Mouse (Mus musculus): ENCODE measurements at regions not wholly inside any gene's neighbourhood (a gene's known extent, or its start where the extent isn't known, plus 50 kb on each side); places are given as distances from the start of the nearest gene placed in this dataset.
A peak's percentile ranks its signal among the peaks of the same experiment; 100 is the strongest.

DNA sequence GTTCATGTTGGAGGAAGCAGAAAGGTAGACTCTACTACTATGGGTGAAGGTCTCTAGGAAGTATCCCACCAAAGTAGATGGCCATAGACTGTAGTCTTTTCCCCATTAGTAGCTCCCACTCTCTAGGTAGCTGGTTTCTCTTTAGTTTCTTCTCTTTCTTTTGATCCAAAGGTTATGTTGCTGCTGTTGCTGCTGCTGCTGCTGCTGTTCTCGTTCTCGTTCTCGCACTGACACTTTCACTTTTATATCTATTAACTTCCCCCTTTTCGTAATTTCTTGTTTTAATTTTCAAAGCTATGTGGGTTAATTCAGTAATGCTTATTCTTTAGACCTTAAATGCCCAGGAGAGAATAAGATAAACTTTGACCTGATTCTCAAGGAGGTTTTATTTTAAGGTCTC lies 58.3 kb downstream of the Tmem100 start:
- DNase-seq, result no peak

GRCm38 (mm10) chr11:90094052-90094451 lies 63.9 kb downstream of the Tmem100 start:
- peak; percentile 62 for DNase-seq

DNA sequence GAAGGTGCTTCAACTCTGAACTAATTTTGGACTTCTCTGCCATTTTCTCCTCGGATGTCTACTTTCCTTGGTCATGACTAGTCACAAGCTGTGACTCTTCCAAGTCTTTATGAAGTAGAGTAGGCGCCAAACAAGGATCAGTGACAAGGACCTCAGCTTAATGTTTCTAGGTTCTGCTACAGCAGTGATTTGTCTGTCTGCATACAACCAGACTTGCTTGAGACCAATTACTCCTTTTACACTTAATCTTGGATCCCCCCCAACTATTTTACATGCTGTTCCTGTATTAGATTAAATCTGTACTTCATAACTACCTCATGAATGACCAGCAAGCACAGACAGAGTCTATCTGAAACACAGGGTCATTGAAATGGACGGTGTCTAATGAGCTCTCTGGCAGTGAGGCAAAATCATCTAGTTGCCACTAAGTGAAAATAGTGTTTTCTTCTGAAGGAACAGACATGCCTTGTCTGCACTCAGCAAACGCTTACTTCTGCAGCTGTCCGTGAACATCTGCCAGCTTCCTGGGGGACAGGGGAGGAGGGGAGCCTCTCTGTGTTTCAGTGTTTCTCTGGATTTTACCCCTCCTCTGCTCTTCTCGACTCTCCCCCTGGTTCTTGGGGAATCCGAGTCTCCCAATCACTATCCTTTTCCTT lies 64.7 kb downstream of the Tmem100 start:
- DNase-seq, result peak; percentile 84

DNA sequence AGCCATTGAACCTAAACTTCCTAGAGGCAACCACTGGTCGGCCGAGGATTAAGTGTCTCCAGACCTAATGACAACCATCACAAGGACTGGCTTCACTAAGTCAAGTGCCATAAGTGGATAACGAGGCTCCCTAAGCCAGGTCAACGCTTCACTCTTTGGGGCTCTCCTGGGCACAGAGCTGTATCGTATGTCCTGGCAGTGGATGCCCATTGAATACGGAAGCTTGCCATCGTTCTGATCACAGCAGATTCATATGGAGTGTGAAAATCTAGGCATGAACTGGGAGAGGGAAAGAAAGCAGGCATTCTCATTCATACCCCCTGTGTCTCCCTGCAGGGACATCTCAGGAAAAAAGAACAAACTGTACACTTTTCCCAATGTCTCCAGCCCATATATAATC lies 68.3 kb downstream of the Tmem100 start:
- peak; percentile 83 for DNase-seq

- peak; percentile 82 for DNase-seq
Measured at GRCm38 (mm10) chr11:90099178-90099577, 69.0 kb downstream of the Tmem100 start.

DNA sequence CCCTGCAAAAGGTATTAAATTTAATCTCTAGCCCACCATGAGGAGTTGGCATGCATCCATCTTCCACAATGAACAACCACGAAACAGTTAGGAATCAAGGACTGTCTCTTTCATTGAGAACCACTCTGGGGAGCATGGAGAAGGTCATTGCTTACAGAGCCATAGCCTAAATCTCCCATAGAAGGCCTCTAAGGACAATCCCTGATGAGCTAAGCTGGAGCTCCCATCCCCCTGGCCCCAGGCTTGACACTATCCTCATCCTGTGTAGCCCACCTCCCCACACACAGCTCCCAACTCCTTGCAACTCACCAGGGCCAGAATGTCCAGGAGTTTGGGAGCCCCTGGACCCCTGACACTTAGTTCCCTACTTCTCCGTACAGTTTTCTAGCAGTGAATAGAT lies 70.0 kb downstream of the Tmem100 start:
- peak; percentile 86 for DNase-seq

DNA sequence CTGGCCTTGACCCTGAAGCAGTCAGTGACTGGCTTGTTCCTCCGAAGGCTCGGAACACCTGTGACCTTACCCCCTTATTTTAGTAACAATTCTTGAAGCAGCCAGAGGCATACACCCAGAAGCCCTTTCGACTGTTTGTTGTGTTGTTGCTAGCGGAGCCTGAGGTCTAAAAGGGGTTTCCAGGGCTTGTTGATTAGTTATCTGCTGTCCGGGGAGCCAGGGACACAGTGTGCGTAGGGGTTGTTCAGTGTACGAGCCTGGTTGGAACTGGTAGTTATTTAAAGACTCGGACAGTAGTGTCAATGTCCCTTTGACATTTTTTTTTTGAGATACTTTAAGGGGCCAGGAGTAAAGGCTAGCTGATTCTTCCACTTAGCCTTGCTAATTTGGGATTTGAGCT lies 71.1 kb downstream of the Tmem100 start:
- DNase-seq, result peak; percentile 99

- peak; percentile 96 for DNase-seq
Measured at GRCm38 (mm10) chr11:90106063-90106798, 76.1 kb downstream of the Tmem100 start.

GRCm38 (mm10) chr11:90109681-90110111 lies 77.8 kb upstream of the Gm45716 start:
- peak; percentile 61 for DNase-seq

GRCm38 (mm10) chr11:90110170-90110569 lies 77.3 kb upstream of the Gm45716 start:
- DNase-seq, result peak; percentile 72

DNA sequence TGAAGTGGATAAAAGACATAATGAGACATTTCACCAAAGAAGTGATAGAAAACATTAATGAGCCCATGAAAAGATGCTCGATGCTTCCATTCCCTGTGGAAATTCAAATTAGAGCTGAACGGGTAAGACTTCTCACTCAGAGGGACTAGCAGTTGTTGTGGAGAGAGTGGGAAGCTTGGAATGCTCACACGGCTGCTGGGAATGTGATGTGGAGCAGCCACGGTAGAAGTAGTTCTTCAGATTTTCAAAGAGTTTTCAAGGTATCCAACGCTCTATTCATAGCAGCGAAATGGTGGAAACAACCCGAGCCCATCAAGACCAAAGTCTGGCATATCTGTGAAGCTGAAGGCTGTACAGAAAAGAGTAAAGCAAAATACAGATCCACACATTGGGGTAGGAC lies 75.3 kb upstream of the Gm45716 start:
- peak; percentile 52 for DNase-seq

DNA sequence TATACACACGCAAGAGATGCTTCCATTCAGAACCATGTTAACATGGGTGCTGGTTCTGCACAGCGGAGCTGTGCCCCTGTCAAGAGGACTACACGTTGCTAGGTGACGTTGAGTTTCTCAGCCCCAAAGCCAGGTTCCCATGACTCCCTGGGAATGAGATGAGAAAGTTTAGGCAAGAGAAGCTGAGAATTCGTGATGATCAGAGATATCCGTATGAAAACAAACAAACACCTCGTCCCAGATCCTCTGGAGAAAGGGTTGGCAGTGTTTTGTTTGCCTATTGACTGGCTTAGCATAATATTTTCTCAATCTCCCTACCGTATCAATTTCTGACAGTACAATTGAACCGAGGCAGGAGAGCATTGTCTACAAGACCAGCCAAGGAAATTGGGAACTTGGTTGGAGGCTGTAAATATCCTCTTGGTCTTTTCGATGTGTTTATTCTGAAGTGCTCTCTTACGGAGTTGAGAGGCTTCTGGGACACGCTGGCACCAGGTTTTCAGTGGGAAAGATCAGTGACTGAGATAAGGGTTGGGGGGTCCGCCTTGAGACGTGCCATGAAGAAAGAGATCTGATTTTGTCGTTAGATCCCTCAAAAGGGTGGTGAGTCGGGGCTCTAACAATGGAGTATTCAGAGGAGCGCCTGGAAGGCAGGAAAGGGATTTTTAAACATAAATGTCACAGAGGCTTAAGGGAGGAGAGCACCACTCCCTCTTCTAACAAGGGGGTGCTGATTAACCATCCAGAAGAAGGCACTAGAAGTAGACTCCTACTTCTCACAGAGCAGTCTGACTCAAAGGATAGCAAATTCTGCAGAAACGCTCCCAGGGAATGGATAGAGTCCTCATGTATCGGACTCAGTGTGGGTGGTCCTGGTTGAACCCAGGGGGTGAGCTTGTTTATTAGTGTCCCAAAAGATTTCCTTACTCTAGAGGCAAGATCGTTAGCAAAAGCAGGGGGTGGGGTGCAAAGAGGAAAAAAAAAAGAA lies 70.5 kb upstream of the Gm45716 start:
- peak; percentile 87 for DNase-seq

GRCm38 (mm10) chr11:90117664-90118295 lies 69.7 kb upstream of the Gm45716 start:
- DNase-seq, result peak; percentile 87

DNA sequence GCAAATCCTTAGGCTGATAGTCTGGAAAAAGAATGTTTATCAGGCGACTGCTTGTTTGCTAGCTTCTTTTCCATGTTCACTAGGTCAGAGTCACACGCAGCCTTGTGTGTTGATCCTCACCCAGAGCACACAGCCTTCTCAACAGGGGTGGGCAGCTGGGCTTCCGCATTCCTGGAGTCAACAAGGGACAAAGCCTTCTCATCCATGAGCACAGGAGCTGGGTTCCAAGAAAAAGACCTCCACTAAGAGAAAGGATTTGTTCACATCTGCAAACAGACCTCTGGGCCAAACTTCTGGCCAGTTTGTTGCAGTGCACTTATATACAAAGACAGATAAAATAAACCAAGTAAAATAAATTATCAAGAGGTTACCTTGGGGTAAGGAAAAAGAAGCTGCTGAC lies 65.6 kb upstream of the Gm45716 start:
- peak; percentile 93 for DNase-seq

DNA sequence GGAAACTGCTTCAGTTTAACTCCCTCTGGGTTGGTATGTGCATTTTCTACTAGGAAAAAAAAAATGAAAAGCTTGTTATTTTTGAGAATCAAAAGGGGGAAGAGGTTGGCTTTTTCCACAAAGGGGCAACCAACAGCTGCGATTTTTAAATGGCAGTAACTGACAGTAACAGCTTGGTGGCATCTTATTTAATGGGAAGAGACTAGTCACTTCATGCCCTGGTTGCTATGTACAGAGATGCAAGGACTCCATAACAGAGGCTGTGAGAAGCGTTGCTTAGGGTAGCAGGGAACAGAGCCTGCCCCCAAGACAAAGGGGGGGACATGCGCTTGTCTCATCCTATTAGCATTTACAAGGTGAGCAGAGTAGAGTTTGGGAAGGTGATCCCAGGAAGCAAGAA lies 64.8 kb upstream of the Gm45716 start:
- peak; percentile 64 for DNase-seq

- DNase-seq, result peak; percentile 97
Measured at GRCm38 (mm10) chr11:90123851-90124250, 63.6 kb upstream of the Gm45716 start.

DNA sequence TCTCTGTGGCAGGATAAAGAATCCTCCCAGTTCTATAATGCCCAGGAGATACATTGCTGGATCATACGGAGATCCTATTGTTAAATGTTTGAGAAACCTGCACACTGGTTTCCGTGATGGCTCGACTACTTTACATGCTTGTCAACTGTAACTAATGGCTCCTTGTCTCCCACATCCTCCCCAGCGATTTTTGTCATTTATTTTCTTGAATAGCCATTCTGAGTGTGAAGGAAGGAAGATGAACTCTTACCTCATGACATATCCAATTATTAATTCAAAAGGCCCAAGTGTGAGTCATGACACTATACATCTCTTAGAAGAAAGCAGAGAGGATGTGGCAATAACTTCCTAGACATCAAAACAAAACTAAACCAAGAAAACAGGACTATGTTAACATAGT lies 61.2 kb upstream of the Gm45716 start:
- DNase-seq, result peak; percentile 44

DNA sequence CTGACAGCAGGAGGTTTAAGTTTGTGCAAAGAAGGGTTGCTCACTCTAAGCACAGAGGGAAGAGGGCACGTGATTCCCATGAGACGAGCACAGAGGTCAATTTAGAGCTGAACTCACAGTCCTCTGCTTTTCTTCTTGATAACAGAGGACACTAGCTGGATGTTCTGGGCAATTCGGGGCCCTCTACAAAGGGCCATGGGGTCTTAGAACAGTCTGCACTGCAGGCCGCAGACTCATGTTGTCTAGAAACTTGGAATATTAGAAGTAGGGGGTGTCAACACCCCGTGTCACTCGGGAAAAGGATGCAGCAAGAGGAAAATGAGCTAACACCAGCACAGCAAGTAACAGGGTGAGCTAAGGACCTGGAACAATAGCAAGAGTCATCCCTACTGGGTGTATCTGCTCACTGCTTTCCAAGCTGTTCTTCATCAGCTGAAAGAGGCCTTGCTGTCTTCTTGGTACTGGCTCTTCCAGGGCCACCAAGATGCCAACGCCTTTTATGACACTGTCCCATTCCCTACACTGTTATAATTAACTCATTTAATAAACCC lies 58.5 kb upstream of the Gm45716 start:
- DNase-seq, result peak; percentile 95

DNA sequence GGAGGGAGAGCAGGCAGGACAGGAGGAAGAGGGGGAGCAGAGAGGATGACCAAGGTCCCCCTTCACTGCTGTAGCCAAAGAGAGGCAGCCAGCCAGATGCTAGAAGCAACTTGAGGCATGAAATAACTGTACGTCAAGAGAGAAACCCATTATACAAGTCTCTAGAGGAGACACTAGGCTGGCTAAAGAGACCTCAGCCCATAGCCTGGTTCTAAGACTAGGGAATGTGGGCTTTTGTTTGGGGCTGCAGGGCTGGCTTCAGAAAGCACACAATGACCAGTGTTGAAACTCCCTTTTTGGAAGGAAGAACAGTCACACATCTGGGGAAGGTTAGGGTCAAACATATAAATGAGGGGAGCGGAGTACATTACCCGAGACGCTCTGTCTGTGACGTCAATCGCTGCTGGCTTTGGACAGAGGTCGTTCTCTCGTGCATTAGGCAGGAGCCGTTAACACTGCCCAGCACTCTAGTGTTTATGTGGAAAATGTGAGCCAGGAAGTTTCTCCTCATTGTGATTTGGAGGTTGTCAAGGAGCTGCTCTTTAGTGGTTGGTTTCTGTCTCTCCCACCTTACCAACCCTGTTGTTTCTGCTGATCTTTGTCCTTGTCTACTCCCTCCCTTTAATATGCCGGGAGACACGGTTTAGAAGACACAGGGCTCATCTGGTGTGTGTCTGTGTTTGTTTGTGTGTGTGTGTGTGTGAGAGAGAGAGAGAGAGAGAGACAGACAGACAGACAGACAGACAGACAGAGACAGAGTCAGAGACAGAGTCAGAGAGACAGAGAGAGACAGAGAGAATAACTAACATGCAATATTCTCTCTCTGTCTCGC lies 57.5 kb upstream of the Gm45716 start:
- DNase-seq, result peak; percentile 97

- DNase-seq, result peak; percentile 98
Measured at GRCm38 (mm10) chr11:90130635-90131034, 56.8 kb upstream of the Gm45716 start.

DNA sequence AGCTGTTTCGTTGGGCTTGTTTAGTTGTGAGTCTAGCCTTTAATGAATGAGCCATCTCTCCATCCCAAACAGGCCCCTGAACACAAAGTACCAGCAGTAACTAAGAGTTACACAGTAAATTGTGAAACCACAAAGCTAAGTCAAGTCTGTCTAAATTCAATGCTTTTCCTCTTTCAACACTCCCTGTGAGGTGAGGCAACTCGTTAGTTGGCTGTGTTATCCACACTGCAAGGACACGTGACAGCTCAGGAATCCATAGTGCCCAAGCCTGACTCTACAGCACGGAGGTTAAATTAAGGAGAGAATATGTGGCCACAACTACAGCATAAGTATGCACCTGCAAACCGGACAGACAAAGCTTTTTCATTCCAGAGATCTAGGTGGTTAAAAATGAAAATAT lies 54.9 kb upstream of the Gm45716 start:
- peak; percentile 84 for DNase-seq

Measured in heart, adult 11 months (tissue).